Mouse (Mus musculus) gastrocnemius, adult 18-20 months (tissue): ENCODE results near the gene Jtb. TPM values are rescaled to one million over a fixed set of nuclear protein-coding genes. Genes with fewer than 3 reads are reported as not detected.

Source experiments
- DNase-seq: peaks from one replicate; pipeline ENCODE4 v3.0.0; 2021; ENCODE audit warnings: low spot score
- total RNA-seq, 2 experiments: library from RNA; stranded (reverse); gene quantifications; 2 replicates each; pipeline ENCODE4 v1.2.3; 2021

Jtb gene
- total RNA-seq, 2 experiments from 2014 or later = 73.7 to 75.0 TPM

GRCm38 (mm10) chr3:90258521-90258920 is 27.1 kb downstream of the Jtb start:
- DNase-seq = no peak

GRCm38 (mm10) chr3:90263121-90263771 is 31.8 kb downstream of the Jtb start:
- no peak for DNase-seq

GRCm38 (mm10) chr3:90264687-90265033 is 33.3 kb downstream of the Jtb start:
- DNase-seq = no peak

GRCm38 (mm10) chr3:90265034-90265931 is 33.9 kb downstream of the Jtb start, which contains the start of gene Dennd4b:
Dennd4b (plus strand) TSS chr3:90265185.
- DNase-seq = peak; percentile 95

GRCm38 (mm10) chr3:90265932-90266741 is 34.7 kb downstream of the Jtb start:
- DNase-seq = peak; percentile 77

GRCm38 (mm10) chr3:90266901-90267775 is 35.7 kb downstream of the Jtb start:
- DNase-seq = no peak

GRCm38 (mm10) chr3:90268190-90268589 is 36.8 kb downstream of the Jtb start:
- DNase-seq = no peak

GRCm38 (mm10) chr3:90268971-90269370 is 37.6 kb downstream of the Jtb start:
- DNase-seq = no peak

- no peak for DNase-seq
Observed at GRCm38 (mm10) chr3:90270784-90271183, 39.4 kb downstream of the Jtb start.

- DNase-seq = no peak
Observed at GRCm38 (mm10) chr3:90272170-90272569, 40.8 kb downstream of the Jtb start.

GRCm38 (mm10) chr3:90273855-90274254 is 42.5 kb downstream of the Jtb start:
- no peak for DNase-seq

- DNase-seq = no peak
Observed at GRCm38 (mm10) chr3:90275286-90275685, 43.9 kb downstream of the Jtb start.

- no peak for DNase-seq
Observed at GRCm38 (mm10) chr3:90276858-90277257, 45.5 kb downstream of the Jtb start.

- DNase-seq = no peak
Observed at GRCm38 (mm10) chr3:90277793-90278192, 46.4 kb downstream of the Jtb start.

- DNase-seq = no peak
Observed at GRCm38 (mm10) chr3:90278211-90278610, 46.8 kb downstream of the Jtb start.

- no peak for DNase-seq
Observed at GRCm38 (mm10) chr3:90279216-90279615, 47.8 kb downstream of the Jtb start.

- no peak for DNase-seq
Observed at GRCm38 (mm10) chr3:90279743-90280142, 48.3 kb downstream of the Jtb start.

GRCm38 (mm10) chr3:90280708-90281107 is 49.3 kb downstream of the Jtb start:
- DNase-seq = no peak

GRCm38 (mm10) chr3:90284150-90284549 is 52.8 kb downstream of the Jtb start:
- DNase-seq = no peak
